Mouse (Mus musculus) MEL-GATA-1-ER (cell line): ENCODE measurements around the gene Gm20896.
"Not testable (repeated sequence)": the region's sequence is repeated elsewhere in the genome, so short reads cannot be mapped to it uniquely, and the experiment has no call there.

Experiments
- DNase-seq: peaks from one replicate; pipeline ENCODE4 v3.0.0-alpha.2; 2012; ENCODE audit warnings: low read depth; ENCODE audit errors: extremely low read depth

The Gm20896 gene

DNA sequence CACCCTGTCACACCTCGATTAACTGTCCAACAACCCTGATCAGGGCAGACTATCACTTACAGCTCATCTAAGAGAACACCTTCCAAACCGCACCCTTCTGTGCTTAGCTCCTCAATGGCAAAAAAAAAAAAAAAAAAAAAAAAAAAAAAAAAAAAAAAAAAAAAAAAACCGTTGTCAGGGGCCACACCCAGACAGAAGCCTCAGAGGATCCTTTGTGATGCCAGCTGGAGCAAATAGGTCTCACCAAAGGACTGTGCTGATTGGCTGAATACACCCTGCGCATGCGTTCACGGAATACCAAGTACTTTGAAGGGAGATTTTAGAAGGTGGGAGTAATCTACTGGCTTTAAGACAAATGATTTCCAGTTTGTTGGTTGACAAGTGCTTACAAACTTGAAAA lies at the start of gene Gm20896:
Gene Gm20896, minus strand, starts transcription at position 101 of the 400 bp plus-strand sequence.
- not testable (repeated sequence) for DNase-seq
